Mouse (Mus musculus) MEL (cell line): ENCODE results near the gene Fkbp8. TPM values are rescaled to one million over a fixed set of nuclear protein-coding genes. Genes with fewer than 3 reads are reported as not detected.

Experiments
- DNase-seq: peaks from one replicate; pipeline ENCODE4 v3.0.0; 2011; ENCODE audit warnings: low read depth, low spot score
- H3K27ac ChIP-seq: 2 replicates; pipeline ENCODE4 v1.5.1; 2012; ENCODE audit warnings: low read depth, mild to moderate bottlenecking, control low read depth, low read length, moderate library complexity; ENCODE audit not compliant: control insufficient read depth
- H3K27me3 ChIP-seq, 2 experiments: fragments of 150-350 bp in 1 of 2; sonication (generic) in 1 of 2; 2 replicates each; pipeline ENCODE4 v1.6.1; 2012; ENCODE audit warnings: low read length in 2 of 2, mild to moderate bottlenecking in 2 of 2, improper control_type of control experiment in 1 of 2, moderate library complexity in 1 of 2; ENCODE audit not compliant: insufficient read depth in 2 of 2, control insufficient read depth in 1 of 2
- H3K36me3 ChIP-seq, 2 experiments: 2 replicates each; pipeline ENCODE4 v1.6.1; 2012 to 2014; ENCODE audit warnings: low read length in 2 of 2, improper control_type of control experiment in 1 of 2, inconsistent platforms in 1 of 2, mild to moderate bottlenecking in 1 of 2; ENCODE audit not compliant: insufficient read depth in 2 of 2, control insufficient read depth in 1 of 2
- H3K4me1 ChIP-seq, 2 experiments: fragments of 150-350 bp in 1 of 2; sonication (generic) in 1 of 2; 2 replicates each; pipeline ENCODE4 v1.6.1; 2012; ENCODE audit warnings: low read length in 2 of 2, improper control_type of control experiment in 1 of 2, mild to moderate bottlenecking in 1 of 2; ENCODE audit not compliant: insufficient read depth in 2 of 2, control insufficient read depth in 1 of 2
- H3K4me3 ChIP-seq, 2 experiments: fragments of 150-350 bp in 1 of 2; sonication (generic) in 1 of 2; 2 replicates each; pipeline ENCODE4 v1.5.1; 2012; ENCODE audit warnings: low read depth in 2 of 2, low read length in 2 of 2, mild to moderate bottlenecking in 2 of 2, moderate library complexity in 2 of 2, control low read depth in 1 of 2, improper control_type of control experiment in 1 of 2; ENCODE audit not compliant: control insufficient read depth in 1 of 2, insufficient read depth in 1 of 2
- H3K79me2 ChIP-seq: 2 replicates; pipeline ENCODE4 v1.6.1; 2012; ENCODE audit warnings: mild to moderate bottlenecking, low read length, moderate library complexity; ENCODE audit not compliant: control insufficient read depth, poor library complexity, insufficient read depth
- H3K9ac ChIP-seq: 2 replicates; pipeline ENCODE4 v1.6.1; 2012; ENCODE audit warnings: low read depth, mild to moderate bottlenecking, control low read depth, low read length, moderate library complexity; ENCODE audit not compliant: control insufficient read depth, poor library complexity, severe bottlenecking
- H3K9me3 ChIP-seq: fragments of 150-350 bp; sonication (generic); replicated peaks from 2 replicates; pipeline ENCODE4 v1.6.1; 2012; ENCODE audit warnings: mild to moderate bottlenecking, low read length, improper control_type of control experiment, moderate library complexity; ENCODE audit not compliant: insufficient read depth
- BHLHE40 ChIP-seq: IDR thresholded peaks from 2 replicates; pipeline ENCODE4 v1.6.1; 2012; ENCODE audit warnings: low read depth, mild to moderate bottlenecking, inconsistent platforms, low read length, improper control_type of control experiment, borderline replicate concordance
- CHD1 ChIP-seq: IDR thresholded peaks from 2 replicates; pipeline ENCODE4 v1.6.1; 2012; ENCODE audit warnings: low read depth, mild to moderate bottlenecking, inconsistent platforms, low read length, improper control_type of control experiment
- CHD2 ChIP-seq: IDR thresholded peaks from 2 replicates; pipeline ENCODE4 v1.6.1; 2011; ENCODE audit warnings: low read length, improper control_type of control experiment
- CTCF ChIP-seq, 3 experiments: IDR thresholded peaks in 2 of 3; conservative IDR thresholded peaks in 1 of 3; 2 replicates each; pipeline ENCODE4 v1.5.1; 2011 to 2012; ENCODE audit warnings: low read length in 3 of 3, low read depth in 2 of 3, mild to moderate bottlenecking in 2 of 3, improper control_type of control experiment in 1 of 3, inconsistent platforms in 1 of 3, mixed read lengths in 1 of 3, moderate library complexity in 1 of 3; ENCODE audit not compliant: control insufficient read depth in 1 of 3, insufficient read depth in 1 of 3, poor library complexity in 1 of 3, severe bottlenecking in 1 of 3
- E2F4 ChIP-seq: IDR thresholded peaks from 2 replicates; pipeline ENCODE4 v1.6.1; 2011; ENCODE audit warnings: low read depth, low read length, improper control_type of control experiment, borderline replicate concordance
- ELF1 ChIP-seq: IDR thresholded peaks from 2 replicates; pipeline ENCODE4 v1.6.1; 2014; ENCODE audit warnings: low read depth, mild to moderate bottlenecking, inconsistent platforms, low read length, improper control_type of control experiment, moderate library complexity
- EP300 ChIP-seq, 2 experiments: IDR thresholded peaks; 2 replicates each; pipeline ENCODE4 v1.6.1; 2011; ENCODE audit warnings: improper control_type of control experiment in 2 of 2, low read length in 2 of 2, low read depth in 1 of 2, mild to moderate bottlenecking in 1 of 2
- ETS1 ChIP-seq: IDR thresholded peaks from 2 replicates; pipeline ENCODE4 v1.6.1; 2012; ENCODE audit warnings: low read depth, mild to moderate bottlenecking, inconsistent platforms, low read length, improper control_type of control experiment, moderate library complexity
- GABPA ChIP-seq: IDR thresholded peaks from 2 replicates; pipeline ENCODE4 v1.6.1; 2012; ENCODE audit warnings: low read depth, mild to moderate bottlenecking, inconsistent platforms, low read length, improper control_type of control experiment, moderate library complexity
- GATA1 ChIP-seq: IDR thresholded peaks from 2 replicates; pipeline ENCODE4 v1.6.1; 2011; ENCODE audit warnings: low read depth, low read length, improper control_type of control experiment
- HCFC1 ChIP-seq: IDR thresholded peaks from 2 replicates; pipeline ENCODE4 v1.6.1; 2012; ENCODE audit warnings: low read depth, mild to moderate bottlenecking, inconsistent platforms, low read length, improper control_type of control experiment, moderate library complexity
- JUND ChIP-seq: IDR thresholded peaks from 2 replicates; pipeline ENCODE4 v1.6.1; 2011; ENCODE audit warnings: low read depth, mild to moderate bottlenecking, improper control_type of control experiment, low read length
- KAT2A ChIP-seq: conservative IDR thresholded peaks from 2 replicates; pipeline ENCODE4 v1.6.1; 2012; ENCODE audit warnings: low read depth, low read length, improper control_type of control experiment, inconsistent platforms
- MAFK ChIP-seq: IDR thresholded peaks from 2 replicates; pipeline ENCODE4 v1.6.1; 2011; ENCODE audit warnings: low read depth, mild to moderate bottlenecking, low read length, improper control_type of control experiment, borderline replicate concordance
- MAX ChIP-seq: IDR thresholded peaks from 2 replicates; pipeline ENCODE4 v1.6.1; 2011; ENCODE audit warnings: low read length, improper control_type of control experiment
- MAZ ChIP-seq: IDR thresholded peaks from 2 replicates; pipeline ENCODE4 v1.6.1; 2012; ENCODE audit warnings: low read depth, mild to moderate bottlenecking, inconsistent platforms, low read length, improper control_type of control experiment
- MEF2A ChIP-seq: IDR thresholded peaks from 2 replicates; pipeline ENCODE4 v1.6.1; 2014; ENCODE audit warnings: low read depth, mild to moderate bottlenecking, inconsistent platforms, low read length, improper control_type of control experiment; ENCODE audit not compliant: poor library complexity, insufficient replicate concordance, severe bottlenecking; ENCODE audit errors: extremely low read depth
- MXI1 ChIP-seq: IDR thresholded peaks from 2 replicates; pipeline ENCODE4 v1.6.1; 2011; ENCODE audit warnings: mild to moderate bottlenecking, low read depth, low read length, improper control_type of control experiment
- MYB ChIP-seq: IDR thresholded peaks from 2 replicates; pipeline ENCODE4 v1.6.1; 2011; ENCODE audit warnings: mild to moderate bottlenecking, low read depth, low read length, improper control_type of control experiment
- MYC ChIP-seq: IDR thresholded peaks from 2 replicates; pipeline ENCODE4 v1.6.1; 2011; ENCODE audit warnings: low read depth, mild to moderate bottlenecking, low read length, improper control_type of control experiment, moderate library complexity
- NELFE ChIP-seq: IDR thresholded peaks from 2 replicates; pipeline ENCODE4 v1.6.1; 2011; ENCODE audit warnings: low read depth, low read length, improper control_type of control experiment
- NRF1 ChIP-seq: IDR thresholded peaks from 2 replicates; pipeline ENCODE4 v1.6.1; 2014; ENCODE audit warnings: low read depth, mild to moderate bottlenecking, inconsistent platforms, low read length, improper control_type of control experiment, moderate library complexity; ENCODE audit not compliant: poor library complexity, insufficient read depth, severe bottlenecking
- POLR2A ChIP-seq, 2 experiments: IDR thresholded peaks; 2 replicates each; pipeline ENCODE4 v1.6.1; 2011 to 2012; ENCODE audit warnings: low read length in 2 of 2, mild to moderate bottlenecking in 2 of 2, control low read depth in 1 of 2, improper control_type of control experiment in 1 of 2, low read depth in 1 of 2, moderate library complexity in 1 of 2; ENCODE audit not compliant: control insufficient read depth in 1 of 2, insufficient read depth in 1 of 2, poor library complexity in 1 of 2
- POLR2AphosphoS2 ChIP-seq: IDR thresholded peaks from 2 replicates; pipeline ENCODE4 v1.6.1; 2011; ENCODE audit warnings: low read length, improper control_type of control experiment
- RAD21 ChIP-seq: IDR thresholded peaks from 2 replicates; pipeline ENCODE4 v1.6.1; 2011; ENCODE audit warnings: mild to moderate bottlenecking, low read depth, low read length, improper control_type of control experiment
- RCOR1 ChIP-seq: IDR thresholded peaks from 2 replicates; pipeline ENCODE4 v1.6.1; 2012; ENCODE audit warnings: low read depth, mild to moderate bottlenecking, inconsistent platforms, low read length, improper control_type of control experiment
- SIN3A ChIP-seq: IDR thresholded peaks from 2 replicates; pipeline ENCODE4 v1.6.1; 2012; ENCODE audit warnings: low read length, improper control_type of control experiment, inconsistent platforms
- SMC3 ChIP-seq: IDR thresholded peaks from 2 replicates; pipeline ENCODE4 v1.6.1; 2011; ENCODE audit warnings: low read depth, low read length, improper control_type of control experiment
- TAL1 ChIP-seq: IDR thresholded peaks from 2 replicates; pipeline ENCODE4 v1.6.1; 2012; ENCODE audit warnings: mild to moderate bottlenecking, inconsistent platforms, low read length, moderate library complexity, mixed read lengths
- TBP ChIP-seq: IDR thresholded peaks from 2 replicates; pipeline ENCODE4 v1.8.0; 2011; ENCODE audit warnings: low read depth, low read length, improper control_type of control experiment
- UBTF ChIP-seq: IDR thresholded peaks from 2 replicates; pipeline ENCODE4 v1.6.1; 2012; ENCODE audit warnings: low read depth, mild to moderate bottlenecking, inconsistent platforms, low read length, improper control_type of control experiment, moderate library complexity, borderline replicate concordance; ENCODE audit not compliant: insufficient read depth
- USF1 ChIP-seq: IDR thresholded peaks from 2 replicates; pipeline ENCODE4 v1.6.1; 2014; ENCODE audit warnings: low read depth, mild to moderate bottlenecking, inconsistent platforms, low read length, improper control_type of control experiment, moderate library complexity
- ZC3H11A ChIP-seq: IDR thresholded peaks from 2 replicates; pipeline ENCODE4 v1.6.1; 2012; ENCODE audit warnings: low read depth, mild to moderate bottlenecking, inconsistent platforms, low read length, improper control_type of control experiment
- ZKSCAN1 ChIP-seq: IDR thresholded peaks from 2 replicates; pipeline ENCODE4 v1.6.1; 2012; ENCODE audit warnings: low read depth, mild to moderate bottlenecking, inconsistent platforms, low read length, improper control_type of control experiment, moderate library complexity
- ZMIZ1 ChIP-seq: IDR thresholded peaks from 2 replicates; pipeline ENCODE4 v1.6.1; 2012; ENCODE audit warnings: low read depth, mild to moderate bottlenecking, inconsistent platforms, low read length, improper control_type of control experiment, moderate library complexity
- ZNF384 ChIP-seq: IDR thresholded peaks from 2 replicates; pipeline ENCODE4 v1.6.1; 2012; ENCODE audit warnings: low read depth, mild to moderate bottlenecking, inconsistent platforms, low read length, improper control_type of control experiment
- polyA plus RNA-seq, 2 experiments: library from polyadenylated mRNA; stranded (reverse) in 1 of 2; unstranded in 1 of 2; fragments of >175 nt in 1 of 2; fragments of >200 nt in 1 of 2; gene quantifications; 2 replicates each; pipeline versions ENCODE4 v1.2.1 to v1.2.4; 2012; ENCODE audit warnings: low replicate concordance in 2 of 2, low read depth in 1 of 2; ENCODE audit not compliant: insufficient read length in 2 of 2, insufficient read depth in 1 of 2, missing spikeins in 1 of 2
- total RNA-seq: library from RNA; depleted of rRNA; stranded (reverse); fragments of 300-350 nt; gene quantifications from 2 replicates; pipeline ENCODE4 v1.2.3, GENCODE M21; 2012

The Fkbp8 gene
- total and polyA plus RNA-seq, 3 experiments, result 215 to 349 TPM; not detected in 1

DNA sequence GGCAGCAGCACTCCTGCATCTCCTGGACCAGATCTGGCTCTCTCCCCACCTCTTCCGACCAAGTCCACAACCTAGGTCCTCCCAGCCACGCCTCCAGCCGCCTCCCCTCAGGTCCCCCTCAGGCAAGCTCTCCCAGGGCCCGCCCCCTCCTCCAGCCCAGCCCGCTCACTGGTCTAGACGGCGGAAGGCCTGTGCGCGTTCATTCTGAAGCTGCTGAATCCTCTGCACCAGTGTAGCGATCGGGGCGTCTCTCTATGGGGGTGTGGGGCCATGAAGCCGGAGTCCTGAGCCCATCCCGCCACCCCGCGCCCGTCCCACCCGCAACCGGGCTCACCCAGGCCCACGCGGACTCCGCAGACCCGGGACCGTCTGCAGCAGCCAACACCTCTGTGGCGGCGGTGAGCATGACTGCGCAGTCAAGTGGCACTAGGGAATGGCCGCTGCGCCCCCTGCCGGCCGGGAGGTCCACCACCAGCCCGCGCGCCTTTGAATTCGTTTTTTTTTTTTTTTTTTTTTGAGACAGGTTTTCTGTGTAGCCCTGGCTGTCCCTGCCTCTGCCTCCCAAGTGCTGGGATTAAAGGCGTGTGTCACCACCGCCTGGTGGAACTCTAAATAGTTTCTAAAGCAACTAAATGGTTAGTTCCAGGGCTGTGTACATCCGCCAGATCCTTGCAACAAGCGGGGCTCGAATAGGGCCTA lies 21.0 kb upstream of the Fkbp8 start, which contains the start of gene Rex1bd:
TSS of gene Rex1bd (minus strand) at position 425 of the 699 bp plus-strand sequence.
- DNase-seq, result peak; percentile 98
- Histone ChIP-seq H3K4me1 (peaks cover 0 to 34% of the 10 kb centered on the region in 2 experiments; a peak in 2 of 4 replicates), H3K27ac (peak within 1 kb of the TSS; percentile 48), H3K36me3 (peaks cover 5 to 17% of the 10 kb centered on the region in 2 experiments; a peak in 3 of 4 replicates), H3K4me3 (peak within 1 kb of the TSS; percentile 80 to 88), H3K9ac (peak within 1 kb of the TSS; percentile 90), H3K27me3 (no peaks in the 10 kb centered on the region), H3K9me3 (no peaks in the 10 kb centered on the region), H3K79me2 (peaks cover 42% of the 10 kb centered on the region)
- no peak for TF ChIP-seq UBTF
- TF ChIP-seq E2F4, result no peak
- 0 out of 2 replicates have a peak, but pooled peaks have one; percentile 16 for TF ChIP-seq ZC3H11A
- TF ChIP-seq KAT2A, result peak; percentile 54; the same call in 1 of the 2 replicates
- no peak; the same call in 1 of the 2 replicates for TF ChIP-seq POLR2AphosphoS2
- TF ChIP-seq CTCF (IDR thresholded peaks at IDR 0.05 in 2 of 3, conservative IDR thresholded peaks at IDR 0.05 in 1 of 3; ENCODE audit: control insufficient read depth in 1 of 3, insufficient read depth in 1 of 3, low read depth in 2 of 3, low read length in 3 of 3, poor library complexity in 1 of 3, severe bottlenecking in 1 of 3), result peak; percentile 34 to 93 (median 79); a peak in 5 of 6 replicates
- TF ChIP-seq MYB, result 0 out of 2 replicates have a peak, but pooled peaks have one; percentile 17
- TF ChIP-seq MAFK, result no peak
- TF ChIP-seq ELF1, result no peak
- peak; percentile 52 to 76; a peak in 3 of 4 replicates for TF ChIP-seq POLR2A (IDR thresholded peaks at IDR 0.05; ENCODE audit: control insufficient read depth in 1 of 2, insufficient read depth in 1 of 2, low read depth in 1 of 2, low read length in 2 of 2, poor library complexity in 1 of 2)
- TF ChIP-seq USF1, result 0 out of 2 replicates have a peak, but pooled peaks have one; percentile 13
- TF ChIP-seq GABPA, result peak; percentile 51; the same call in 1 of the 2 replicates
- TF ChIP-seq TAL1, result no peak
- no peak for TF ChIP-seq NRF1
- peak; percentile 55; the same call in 1 of the 2 replicates for TF ChIP-seq TBP
- no peak for TF ChIP-seq GATA1
- TF ChIP-seq NELFE, result no peak; the same call in none of the 2 replicates
- no peak; the same call in 1 of the 2 replicates for TF ChIP-seq ZMIZ1
- no peak for TF ChIP-seq RCOR1
- TF ChIP-seq MXI1, result peak; percentile 87
- TF ChIP-seq MYC, result peak; percentile 51
- peak; percentile 56; the same call in 1 of the 2 replicates for TF ChIP-seq ZKSCAN1
- 0 out of 2 replicates have a peak, but pooled peaks have one; percentile 19 for TF ChIP-seq JUND
- TF ChIP-seq MEF2A, result no peak
- TF ChIP-seq HCFC1, result peak; percentile 82
- TF ChIP-seq CHD1, result no peak
- peak; percentile 42 for TF ChIP-seq RAD21
- TF ChIP-seq SIN3A, result peak; percentile 78
- no peak; the same call in 1 of the 2 replicates for TF ChIP-seq MAX
- no peak for TF ChIP-seq ETS1
- TF ChIP-seq EP300 (IDR thresholded peaks at IDR 0.05; ENCODE audit: low read depth in 1 of 2, low read length in 2 of 2), result peak in 1 of 2 experiments; percentile 38; a peak in 2 of 4 replicates
- TF ChIP-seq SMC3, result peak; percentile 59
- no peak for TF ChIP-seq BHLHE40
- TF ChIP-seq MAZ, result no peak
- no peak for TF ChIP-seq CHD2
- TF ChIP-seq ZNF384, result peak; percentile 99
